Mouse (Mus musculus): ENCODE data around the gene Klc2. TPM values are rescaled to one million over a fixed set of nuclear protein-coding genes. Genes with fewer than 3 reads are reported as not detected.
"Not testable (repeated sequence)": the region's sequence is repeated elsewhere in the genome, so short reads cannot be mapped to it uniquely, and the experiment has no call there.

The Klc2 gene
- 1.5 and 1.9 TPM in 2 replicates for polyA plus RNA-seq (2015; fragmentation: Nextera tagmentation; extraction: Ambion mirVana)

GRCm38 (mm10) chr19:5118384-5118698 lies at the start of gene Klc2:
Klc2 (minus strand) TSS chr19:5118560.
- Histone ChIP-seq H3K36me3 (ENCODE audit: control insufficient read depth, insufficient read depth) (no peaks in the 10 kb centered on the region), H3K27ac (ENCODE audit: low read length) (peak within 1 kb of the TSS; percentile 18; the same call in 1 of the 2 replicates), H3K4me1 (ENCODE audit: control insufficient read depth, low read depth, low read length) (peaks cover 17% of the 10 kb centered on the region), H3K9me3 (replicated peaks; ENCODE audit: control insufficient read depth, low read length) (no peaks in the 10 kb centered on the region), H3K4me2 (ENCODE audit: low read depth, low read length) (peak within 1 kb of the TSS; percentile 91), H3K4me3 (ENCODE audit: low read depth, low read length) (peak within 1 kb of the TSS; percentile 69), H3K27me3 (ENCODE audit: control insufficient read depth, insufficient read depth, low read depth, low read length) (peaks cover 12% of the 10 kb centered on the region), H3K9ac (ENCODE audit: low read depth, low read length) (peak within 1 kb of the TSS; percentile 57)
- WGBS (ENCODE audit: insufficient replicate concordance) = 1% methylated on average over 18 of the region's 18 CpGs
- ATAC-seq (ENCODE audit: low read depth) = no peak

- H3K36me3 ChIP-seq (ENCODE audit: control insufficient read depth, insufficient read depth) = no peaks in the 10 kb centered on the region
- no peaks in the 10 kb centered on the region for H3K9me3 ChIP-seq (replicated peaks; ENCODE audit: control insufficient read depth, low read length)
- H3K9ac ChIP-seq (ENCODE audit: low read depth, low read length) = no peak overlapping the region
- 0 out of 2 replicates have a peak, but pooled peaks have one; percentile 30 for ATAC-seq (ENCODE audit: low read depth)
- H3K4me3 ChIP-seq (ENCODE audit: low read depth, low read length) = no peak overlapping the region
- H3K4me2 ChIP-seq (ENCODE audit: low read depth, low read length) = no peak overlapping the region
- peaks cover 4% of the 10 kb centered on the region for H3K4me1 ChIP-seq (ENCODE audit: control insufficient read depth, low read depth, low read length)
- 48% methylated on average over 4 of the region's 4 CpGs for WGBS (ENCODE audit: insufficient replicate concordance)
- H3K27ac ChIP-seq (ENCODE audit: low read length) = peak overlapping the region; percentile 24; the same call in 1 of the 2 replicates
- no peaks in the 10 kb centered on the region for H3K27me3 ChIP-seq (ENCODE audit: control insufficient read depth, insufficient read depth, low read depth, low read length)
Measured at GRCm38 (mm10) chr19:5167477-5167876, 49.1 kb upstream of the Klc2 start.

- no peak overlapping the region for H3K9ac ChIP-seq (ENCODE audit: low read depth, low read length)
- no peaks in the 10 kb centered on the region for H3K36me3 ChIP-seq (ENCODE audit: control insufficient read depth, insufficient read depth)
- H3K4me1 ChIP-seq (ENCODE audit: control insufficient read depth, low read depth, low read length) = peaks cover 4% of the 10 kb centered on the region
- no peak for ATAC-seq (ENCODE audit: low read depth)
- no peaks in the 10 kb centered on the region for H3K9me3 ChIP-seq (replicated peaks; ENCODE audit: control insufficient read depth, low read length)
- no peak overlapping the region for H3K27ac ChIP-seq (ENCODE audit: low read length)
- no peaks in the 10 kb centered on the region for H3K27me3 ChIP-seq (ENCODE audit: control insufficient read depth, insufficient read depth, low read depth, low read length)
- whole genome bisulfite sequencing (ENCODE audit: insufficient replicate concordance) = 52% methylated on average over 2 of the region's 2 CpGs
- no peak overlapping the region for H3K4me3 ChIP-seq (ENCODE audit: low read depth, low read length)
- H3K4me2 ChIP-seq (ENCODE audit: low read depth, low read length) = no peak overlapping the region
Measured at GRCm38 (mm10) chr19:5164380-5164779, 46.0 kb upstream of the Klc2 start.

- H3K27me3 ChIP-seq (ENCODE audit: control insufficient read depth, insufficient read depth, low read depth, low read length) = no peaks in the 10 kb centered on the region
- no peak for ATAC-seq (ENCODE audit: low read depth)
- WGBS (ENCODE audit: insufficient replicate concordance) = 70% methylated on average over 3 of the region's 3 CpGs
Measured at GRCm38 (mm10) chr19:5161913-5162312, 43.6 kb upstream of the Klc2 start.

GRCm38 (mm10) chr19:5152261-5152660 lies 33.9 kb upstream of the Klc2 start:
- 75% methylated on average over 6 of the region's 6 CpGs for WGBS (ENCODE audit: insufficient replicate concordance)
- no peaks in the 10 kb centered on the region for H3K9me3 ChIP-seq (replicated peaks; ENCODE audit: control insufficient read depth, low read length)
- no peaks in the 10 kb centered on the region for H3K27me3 ChIP-seq (ENCODE audit: control insufficient read depth, insufficient read depth, low read depth, low read length)
- no peaks in the 10 kb centered on the region for H3K4me1 ChIP-seq (ENCODE audit: control insufficient read depth, low read depth, low read length)
- H3K36me3 ChIP-seq (ENCODE audit: control insufficient read depth, insufficient read depth) = no peaks in the 10 kb centered on the region
- no peak overlapping the region for H3K27ac ChIP-seq (ENCODE audit: low read length)
- H3K9ac ChIP-seq (ENCODE audit: low read depth, low read length) = no peak overlapping the region
- no peak overlapping the region for H3K4me2 ChIP-seq (ENCODE audit: low read depth, low read length)
- no peak for ATAC-seq (ENCODE audit: low read depth)
- no peak overlapping the region for H3K4me3 ChIP-seq (ENCODE audit: low read depth, low read length)

More at GRCm38 (mm10) chr19:5161913-5162312, 43.6 kb upstream of the Klc2 start:
- no peak overlapping the region for H3K9ac ChIP-seq (ENCODE audit: low read depth, low read length)
- no peak overlapping the region for H3K4me3 ChIP-seq (ENCODE audit: low read depth, low read length)
- H3K36me3 ChIP-seq (ENCODE audit: control insufficient read depth, insufficient read depth) = no peaks in the 10 kb centered on the region
- no peaks in the 10 kb centered on the region for H3K4me1 ChIP-seq (ENCODE audit: control insufficient read depth, low read depth, low read length)
- H3K4me2 ChIP-seq (ENCODE audit: low read depth, low read length) = no peak overlapping the region
- H3K9me3 ChIP-seq (replicated peaks; ENCODE audit: control insufficient read depth, low read length) = no peaks in the 10 kb centered on the region
- no peak overlapping the region for H3K27ac ChIP-seq (ENCODE audit: low read length)

- H3K27me3 ChIP-seq (ENCODE audit: control insufficient read depth, insufficient read depth, low read depth, low read length) = no peaks in the 10 kb centered on the region
- H3K4me1 ChIP-seq (ENCODE audit: control insufficient read depth, low read depth, low read length) = no peaks in the 10 kb centered on the region
- no peak overlapping the region for H3K4me3 ChIP-seq (ENCODE audit: low read depth, low read length)
- ATAC-seq (ENCODE audit: low read depth) = no peak
- H3K4me2 ChIP-seq (ENCODE audit: low read depth, low read length) = no peak overlapping the region
- H3K36me3 ChIP-seq (ENCODE audit: control insufficient read depth, insufficient read depth) = no peaks in the 10 kb centered on the region
- no peak overlapping the region for H3K9ac ChIP-seq (ENCODE audit: low read depth, low read length)
- H3K9me3 ChIP-seq (replicated peaks; ENCODE audit: control insufficient read depth, low read length) = no peaks in the 10 kb centered on the region
- 69% methylated on average over 5 of the region's 5 CpGs for WGBS (ENCODE audit: insufficient replicate concordance)
- H3K27ac ChIP-seq (ENCODE audit: low read length) = no peak overlapping the region
Measured at GRCm38 (mm10) chr19:5151741-5152140, 33.4 kb upstream of the Klc2 start.

GRCm38 (mm10) chr19:5151331-5151730 lies 33.0 kb upstream of the Klc2 start:
- Histone ChIP-seq H3K36me3 (ENCODE audit: control insufficient read depth, insufficient read depth) (no peaks in the 10 kb centered on the region), H3K4me2 (ENCODE audit: low read depth, low read length) (no peak overlapping the region), H3K4me1 (ENCODE audit: control insufficient read depth, low read depth, low read length) (no peaks in the 10 kb centered on the region), H3K27me3 (ENCODE audit: control insufficient read depth, insufficient read depth, low read depth, low read length) (no peaks in the 10 kb centered on the region), H3K4me3 (ENCODE audit: low read depth, low read length) (no peak overlapping the region), H3K9ac (ENCODE audit: low read depth, low read length) (no peak overlapping the region), H3K27ac (ENCODE audit: low read length) (no peak overlapping the region), H3K9me3 (replicated peaks; ENCODE audit: control insufficient read depth, low read length) (no peaks in the 10 kb centered on the region)
- no peak for ATAC-seq (ENCODE audit: low read depth)
- 22% methylated on average over 3 of the region's 3 CpGs for WGBS (ENCODE audit: insufficient replicate concordance)

GRCm38 (mm10) chr19:5150358-5150757 lies 32.0 kb upstream of the Klc2 start:
- no peak overlapping the region for H3K27ac ChIP-seq (ENCODE audit: low read length)
- 82% methylated on average over 6 of the region's 6 CpGs for WGBS (ENCODE audit: insufficient replicate concordance)
- H3K9ac ChIP-seq (ENCODE audit: low read depth, low read length) = no peak overlapping the region
- no peaks in the 10 kb centered on the region for H3K27me3 ChIP-seq (ENCODE audit: control insufficient read depth, insufficient read depth, low read depth, low read length)
- H3K4me1 ChIP-seq (ENCODE audit: control insufficient read depth, low read depth, low read length) = no peaks in the 10 kb centered on the region
- no peak overlapping the region for H3K4me2 ChIP-seq (ENCODE audit: low read depth, low read length)
- no peak for ATAC-seq (ENCODE audit: low read depth)
- H3K36me3 ChIP-seq (ENCODE audit: control insufficient read depth, insufficient read depth) = no peaks in the 10 kb centered on the region
- no peaks in the 10 kb centered on the region for H3K9me3 ChIP-seq (replicated peaks; ENCODE audit: control insufficient read depth, low read length)
- H3K4me3 ChIP-seq (ENCODE audit: low read depth, low read length) = no peak overlapping the region

GRCm38 (mm10) chr19:5149041-5149440 lies 30.7 kb upstream of the Klc2 start:
- not testable (repeated sequence) for H3K36me3 ChIP-seq (ENCODE audit: control insufficient read depth, insufficient read depth)

More at GRCm38 (mm10) chr19:5149041-5149440, 30.7 kb upstream of the Klc2 start:
- not testable (repeated sequence) for H3K27me3 ChIP-seq (ENCODE audit: control insufficient read depth, insufficient read depth, low read depth, low read length); ATAC-seq (ENCODE audit: low read depth); H3K27ac ChIP-seq (ENCODE audit: low read length); H3K9me3 ChIP-seq (replicated peaks; ENCODE audit: control insufficient read depth, low read length); H3K4me2 ChIP-seq (ENCODE audit: low read depth, low read length); H3K9ac ChIP-seq (ENCODE audit: low read depth, low read length); H3K4me3 ChIP-seq (ENCODE audit: low read depth, low read length); H3K4me1 ChIP-seq (ENCODE audit: control insufficient read depth, low read depth, low read length)
- WGBS (ENCODE audit: insufficient replicate concordance) = 42% methylated on average over 6 of the region's 6 CpGs
